Mouse (Mus musculus) stomach, embryonic 14.5 days (tissue): ENCODE measurements at regions not wholly inside any gene's neighbourhood (a gene's known extent, or its start where the extent isn't known, plus 50 kb on each side); places are given as distances from the start of the nearest gene placed in this dataset.

Source experiments
- ATAC-seq: fragments of 200-750 bp; cut with Nextera tagmentation; 2 replicates; pipeline ENCODE4 v1.8.0; 2017; ENCODE audit warnings: low read depth, moderate TSS enrichment; ENCODE audit not compliant: insufficient number of reproducible peaks, insufficient read depth, low FRiP score
- H3K27ac ChIP-seq: fragments of 300-500 bp; sonication (generic); 2 replicates; pipeline ENCODE4 v1.5.1; 2014; ENCODE audit warnings: mild to moderate bottlenecking, low read length, moderate library complexity, mixed read lengths
- H3K27me3 ChIP-seq: fragments of 300-500 bp; sonication (generic); 2 replicates; pipeline ENCODE4 v1.6.1; 2014; ENCODE audit warnings: low read length, control low read depth, mixed read lengths; ENCODE audit not compliant: control insufficient read depth, insufficient read depth
- H3K36me3 ChIP-seq: fragments of 300-500 bp; sonication (generic); 2 replicates; pipeline ENCODE4 v1.6.1; 2014; ENCODE audit warnings: mild to moderate bottlenecking, control low read depth, low read length, moderate library complexity, mixed read lengths; ENCODE audit not compliant: control insufficient read depth, insufficient read depth
- H3K4me1 ChIP-seq: fragments of 300-500 bp; sonication (generic); 2 replicates; pipeline ENCODE4 v1.6.1; 2014; ENCODE audit warnings: low read length, control low read depth, mixed read lengths; ENCODE audit not compliant: control insufficient read depth, insufficient read depth
- H3K4me2 ChIP-seq: fragments of 300-500 bp; sonication (generic); replicated peaks from 2 replicates; pipeline ENCODE4 v1.6.1; 2014; ENCODE audit warnings: low read depth, low read length, control low read depth
- H3K4me3 ChIP-seq: fragments of 300-500 bp; sonication (generic); 2 replicates; pipeline ENCODE4 v1.5.1; 2014; ENCODE audit warnings: low read depth, low read length, control low read depth
- H3K9ac ChIP-seq: fragments of 300-500 bp; sonication (generic); replicated peaks from 2 replicates; pipeline ENCODE4 v1.6.1; 2014; ENCODE audit warnings: low read depth, mild to moderate bottlenecking, control low read depth, low read length, moderate library complexity, mixed read lengths
- H3K9me3 ChIP-seq: fragments of 300-500 bp; sonication (generic); 2 replicates; pipeline ENCODE4 v1.6.1; 2016; ENCODE audit warnings: low read depth, low read length, control low read depth; ENCODE audit not compliant: control insufficient read depth
- whole genome bisulfite sequencing: fragments of 180-500 bp; shearing (Covaris S2); extraction: QIAGEN DNeasy Blood & Tissue Kit; methylation state at CpG from one replicate; pipeline ENCODE4 v1.1.7; 2014; 5-methylcytosine and 5-hydroxymethylcytosine counted together

- no peaks in the 10 kb centered on the region for H3K36me3 ChIP-seq
- no peaks in the 10 kb centered on the region for H3K9me3 ChIP-seq
- WGBS: 24% methylated on average over 3 of the region's 3 CpGs
- H3K27ac ChIP-seq: peak overlapping the region; percentile 52; the same call in 1 of the 2 replicates
- ATAC-seq: peak; percentile 71; the same call in 1 of the 2 replicates
- no peaks in the 10 kb centered on the region for H3K27me3 ChIP-seq
- H3K4me1 ChIP-seq: no peaks in the 10 kb centered on the region
- no peak overlapping the region for H3K4me2 ChIP-seq
- H3K9ac ChIP-seq: no peak overlapping the region
- H3K4me3 ChIP-seq: no peak overlapping the region
Observed at GRCm38 (mm10) chr10:30470831-30471230, 129.7 kb downstream of the Trmt11 start.

- 85% methylated on average over 4 of the region's 4 CpGs for WGBS
- ATAC-seq: no peak
- no peaks in the 10 kb centered on the region for H3K4me1 ChIP-seq
Observed at GRCm38 (mm10) chr10:30450616-30451015, 149.9 kb downstream of the Trmt11 start.

GRCm38 (mm10) chr10:30447057-30447456, 153.5 kb downstream of the Trmt11 start:
- H3K36me3 ChIP-seq: no peaks in the 10 kb centered on the region
- no peaks in the 10 kb centered on the region for H3K4me1 ChIP-seq
- 77% methylated on average over 2 of the region's 2 CpGs for WGBS

More at GRCm38 (mm10) chr10:30450616-30451015, 149.9 kb downstream of the Trmt11 start:
- H3K36me3 ChIP-seq: no peaks in the 10 kb centered on the region
- H3K4me3 ChIP-seq: no peak overlapping the region
- H3K27ac ChIP-seq: no peak overlapping the region
- no peak overlapping the region for H3K4me2 ChIP-seq
- H3K9me3 ChIP-seq: no peaks in the 10 kb centered on the region
- no peaks in the 10 kb centered on the region for H3K27me3 ChIP-seq
- H3K9ac ChIP-seq: no peak overlapping the region

GRCm38 (mm10) chr10:30446572-30446971, 154.0 kb downstream of the Trmt11 start:
- Histone ChIP-seq H3K4me2 (no peak overlapping the region), H3K9ac (no peak overlapping the region), H3K36me3 (no peaks in the 10 kb centered on the region), H3K27me3 (no peaks in the 10 kb centered on the region), H3K4me3 (no peak overlapping the region), H3K4me1 (no peaks in the 10 kb centered on the region), H3K9me3 (no peaks in the 10 kb centered on the region), H3K27ac (no peak overlapping the region)
- 61% methylated on average over 1 of the region's 1 CpGs for WGBS
- no peak for ATAC-seq

More at GRCm38 (mm10) chr10:30447057-30447456, 153.5 kb downstream of the Trmt11 start:
- no peaks in the 10 kb centered on the region for H3K9me3 ChIP-seq
- no peaks in the 10 kb centered on the region for H3K27me3 ChIP-seq
- no peak overlapping the region for H3K27ac ChIP-seq
- no peak overlapping the region for H3K4me3 ChIP-seq
- H3K9ac ChIP-seq: no peak overlapping the region
- H3K4me2 ChIP-seq: no peak overlapping the region
- ATAC-seq: no peak

- no peaks in the 10 kb centered on the region for H3K9me3 ChIP-seq
- H3K27ac ChIP-seq: no peak overlapping the region
- no peak overlapping the region for H3K4me3 ChIP-seq
- no peak overlapping the region for H3K9ac ChIP-seq
- no peak overlapping the region for H3K4me2 ChIP-seq
- no peaks in the 10 kb centered on the region for H3K4me1 ChIP-seq
- no peak for ATAC-seq
- no peaks in the 10 kb centered on the region for H3K36me3 ChIP-seq
- 18% methylated on average over 2 of the region's 2 CpGs for WGBS
- H3K27me3 ChIP-seq: no peaks in the 10 kb centered on the region
Observed at GRCm38 (mm10) chr10:30439802-30440201, 160.7 kb downstream of the Trmt11 start.

GRCm38 (mm10) chr10:30426420-30426923, 174.1 kb downstream of the Trmt11 start:
- Histone ChIP-seq H3K36me3 (no peaks in the 10 kb centered on the region), H3K4me3 (no peak overlapping the region), H3K4me1 (no peaks in the 10 kb centered on the region), H3K4me2 (no peak overlapping the region), H3K27me3 (no peaks in the 10 kb centered on the region), H3K9ac (no peak overlapping the region), H3K27ac (no peak overlapping the region), H3K9me3 (no peaks in the 10 kb centered on the region)
- ATAC-seq: no peak
- WGBS: 52% methylated on average over 4 of the region's 4 CpGs

- 37% methylated on average over 6 of the region's 6 CpGs for WGBS
- ATAC-seq: no peak
- no peak overlapping the region for H3K4me2 ChIP-seq
Observed at GRCm38 (mm10) chr10:30419391-30420043, 181.0 kb downstream of the Trmt11 start.

GRCm38 (mm10) chr10:30416314-30416713, 184.2 kb downstream of the Trmt11 start:
- 45% methylated on average over 3 of the region's 3 CpGs for WGBS
- H3K9ac ChIP-seq: no peak overlapping the region
- no peak for ATAC-seq

More at GRCm38 (mm10) chr10:30419391-30420043, 181.0 kb downstream of the Trmt11 start:
- H3K27ac ChIP-seq: no peak overlapping the region
- no peaks in the 10 kb centered on the region for H3K36me3 ChIP-seq
- H3K27me3 ChIP-seq: no peaks in the 10 kb centered on the region
- H3K9me3 ChIP-seq: no peaks in the 10 kb centered on the region
- H3K4me1 ChIP-seq: no peaks in the 10 kb centered on the region
- H3K4me3 ChIP-seq: no peak overlapping the region
- no peak overlapping the region for H3K9ac ChIP-seq

GRCm38 (mm10) chr10:30411736-30412135, 188.8 kb downstream of the Trmt11 start:
- Histone ChIP-seq H3K9ac (no peak overlapping the region), H3K27ac (no peak overlapping the region), H3K4me2 (no peak overlapping the region), H3K36me3 (no peaks in the 10 kb centered on the region), H3K4me3 (no peak overlapping the region), H3K27me3 (no peaks in the 10 kb centered on the region), H3K9me3 (no peaks in the 10 kb centered on the region), H3K4me1 (no peaks in the 10 kb centered on the region)
- ATAC-seq: no peak

More at GRCm38 (mm10) chr10:30416314-30416713, 184.2 kb downstream of the Trmt11 start:
- Histone ChIP-seq H3K4me1 (no peaks in the 10 kb centered on the region), H3K4me2 (no peak overlapping the region), H3K4me3 (no peak overlapping the region), H3K27me3 (no peaks in the 10 kb centered on the region), H3K36me3 (no peaks in the 10 kb centered on the region), H3K9me3 (no peaks in the 10 kb centered on the region), H3K27ac (no peak overlapping the region)
